Mouse (Mus musculus) lung, adult 2 months (tissue): ENCODE data around the gene Polr3a.

ENCODE experiments used
- CTCF ChIP-seq: fragments of 200-500 bp; IDR thresholded peaks from 2 replicates; pipeline ENCODE4 v1.5.1; 2011; ENCODE audit warnings: mild to moderate bottlenecking, low read length, control low read depth; ENCODE audit not compliant: insufficient read depth
- POLR2A ChIP-seq: fragments of 200-500 bp; IDR thresholded peaks from 2 replicates; pipeline ENCODE4 v1.6.1; 2011; ENCODE audit warnings: low read depth, mild to moderate bottlenecking, control low read depth, low read length, borderline replicate concordance; ENCODE audit errors: extremely low read depth

- TF ChIP-seq POLR2A: no peak
- no peak for TF ChIP-seq CTCF
Measured at GRCm38 (mm10) chr14:24496507-24496906, 9.6 kb upstream of the Polr3a start.
